Mouse (Mus musculus): ENCODE results near the gene Prss16.

DNA sequence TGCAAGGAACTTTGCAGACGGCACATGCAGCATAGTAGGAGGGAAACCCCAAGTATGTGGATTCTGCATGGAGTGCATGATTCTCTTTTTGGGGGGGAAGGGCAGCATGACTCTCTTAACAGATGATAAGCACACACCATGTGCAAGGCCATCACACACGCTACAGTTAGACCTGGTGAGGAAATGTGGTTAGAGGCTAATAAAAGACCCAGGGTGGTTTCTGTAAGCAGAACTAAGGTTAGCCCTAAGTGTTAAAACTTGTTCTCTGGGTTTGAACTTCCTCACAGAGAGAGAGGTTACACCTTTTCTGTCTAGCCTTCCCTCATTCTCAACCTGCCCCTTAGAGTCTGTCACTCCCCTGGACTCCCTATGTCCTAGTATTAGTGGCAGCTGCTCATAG, 8.2 kb downstream of the Prss16 start:
- TF ChIP-seq CTCF (IDR thresholded peaks at IDR 0.05; ENCODE audit: low read depth), result no peak
- TF ChIP-seq EP300 (optimal IDR thresholded peaks at IDR 0.05), result no peak

Measured in stomach, postnatal 0 days (tissue).